Mouse (Mus musculus) small intestine, adult 2 months (tissue): ENCODE measurements around the gene R3hdm2.

Source experiments
- CTCF ChIP-seq: fragments of 200-500 bp; IDR thresholded peaks from 2 replicates; pipeline ENCODE4 v1.5.1; 2012; ENCODE audit warnings: low read depth, mild to moderate bottlenecking, control low read depth, inconsistent platforms, low read length, moderate library complexity, mixed read lengths; ENCODE audit not compliant: insufficient replicate concordance, insufficient read length; ENCODE audit errors: extremely low read depth
- POLR2A ChIP-seq: fragments of 200-500 bp; IDR thresholded peaks from 2 replicates; pipeline ENCODE4 v1.6.1; 2012; ENCODE audit warnings: low read depth, mild to moderate bottlenecking, control low read depth, inconsistent platforms, low read length, moderate library complexity

GRCm38 (mm10) chr10:127519041-127519701 lies 139.0 kb downstream of the R3hdm2 start:
- TF ChIP-seq POLR2A, result no peak
- TF ChIP-seq CTCF, result no peak
